Mouse (Mus musculus) lung, postnatal 0 days (tissue): ENCODE measurements around the gene Ece1.

Experiments
- CTCF ChIP-seq: IDR thresholded peaks from 2 replicates; pipeline ENCODE4 v1.5.1; 2016; ENCODE audit warnings: antibody characterized with exemption, mild to moderate bottlenecking
- EP300 ChIP-seq: IDR thresholded peaks from 2 replicates; pipeline ENCODE4 v1.6.1; 2016; ENCODE audit warnings: antibody characterized with exemption, mild to moderate bottlenecking, control low read depth

DNA sequence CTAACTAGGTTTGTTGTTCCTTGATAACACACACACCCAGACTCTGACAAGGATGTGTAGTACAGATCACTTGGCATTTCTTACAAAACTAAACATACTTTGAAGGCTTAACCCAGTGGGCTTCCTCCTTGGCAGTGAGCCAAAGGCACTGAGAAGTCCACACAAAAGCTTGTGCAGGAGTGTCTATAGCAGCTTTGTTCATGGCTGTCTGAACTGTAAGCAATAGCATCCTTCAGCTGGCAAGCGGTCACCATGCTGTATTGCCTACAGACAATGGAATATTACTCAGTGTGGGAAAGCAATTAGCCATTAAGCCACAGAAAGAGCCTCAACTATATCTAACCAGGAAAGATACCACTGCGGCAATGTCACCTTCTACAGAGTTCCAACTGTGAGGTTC is 42.5 kb upstream of the Ece1 start:
- TF ChIP-seq CTCF (no peak), EP300 (peak; percentile 45; the same call in 1 of the 2 replicates)
